Mouse (Mus musculus) bone marrow, adult 2 months (tissue): Measurements from ENCODE around the gene Dspp.

ENCODE experiments used
- CTCF ChIP-seq: fragments of 200-500 bp; IDR thresholded peaks from 2 replicates; pipeline ENCODE4 v1.5.1; 2011; ENCODE audit warnings: low read length, control low read depth; ENCODE audit not compliant: control insufficient read depth, insufficient read depth
- POLR2A ChIP-seq: fragments of 200-500 bp; IDR thresholded peaks from 2 replicates; pipeline ENCODE4 v1.6.1; 2011; ENCODE audit warnings: low read depth, mild to moderate bottlenecking, control low read depth, low read length, borderline replicate concordance; ENCODE audit not compliant: control insufficient read depth

GRCm38 (mm10) chr5:104183743-104184142 lies 13.2 kb downstream of the Dspp start:
- TF ChIP-seq CTCF: no peak
- no peak for TF ChIP-seq POLR2A
